Mouse (Mus musculus): ENCODE measurements around the gene Ror2.

GRCm38 (mm10) chr13:53235953-53236352 lies 50.0 kb downstream of the Ror2 start:
- no peak for TF ChIP-seq ZC3H11A (IDR thresholded peaks at IDR 0.05; ENCODE audit: borderline replicate concordance, low read depth, low read length)
- no peak for TF ChIP-seq ZNF384 (IDR thresholded peaks at IDR 0.05; ENCODE audit: low read depth, low read length)
- no peak for TF ChIP-seq CHD2 (IDR thresholded peaks at IDR 0.05; ENCODE audit: low read depth, low read length)
- TF ChIP-seq MAFK (IDR thresholded peaks at IDR 0.05; ENCODE audit: insufficient read depth, low read depth, low read length): no peak

Data from ES-E14 (cell line).